Mouse (Mus musculus) heart, adult 18-20 months (tissue): ENCODE data around the gene Tspan14. TPM values are rescaled to one million over a fixed set of nuclear protein-coding genes. Genes with fewer than 3 reads are reported as not detected.

Source experiments
- DNase-seq, 2 experiments: peaks; one replicate each; pipeline ENCODE4 v3.0.0; 2021 to 2022; ENCODE audit warnings: mixed read lengths in 1 of 2
- total RNA-seq, 2 experiments: library from RNA; stranded (reverse); gene quantifications; 2 replicates each; pipeline ENCODE4 v1.2.3; 2021

The Tspan14 gene
- total RNA-seq, 2 experiments from 2014 or later = 13.8 to 18.2 TPM

DNA sequence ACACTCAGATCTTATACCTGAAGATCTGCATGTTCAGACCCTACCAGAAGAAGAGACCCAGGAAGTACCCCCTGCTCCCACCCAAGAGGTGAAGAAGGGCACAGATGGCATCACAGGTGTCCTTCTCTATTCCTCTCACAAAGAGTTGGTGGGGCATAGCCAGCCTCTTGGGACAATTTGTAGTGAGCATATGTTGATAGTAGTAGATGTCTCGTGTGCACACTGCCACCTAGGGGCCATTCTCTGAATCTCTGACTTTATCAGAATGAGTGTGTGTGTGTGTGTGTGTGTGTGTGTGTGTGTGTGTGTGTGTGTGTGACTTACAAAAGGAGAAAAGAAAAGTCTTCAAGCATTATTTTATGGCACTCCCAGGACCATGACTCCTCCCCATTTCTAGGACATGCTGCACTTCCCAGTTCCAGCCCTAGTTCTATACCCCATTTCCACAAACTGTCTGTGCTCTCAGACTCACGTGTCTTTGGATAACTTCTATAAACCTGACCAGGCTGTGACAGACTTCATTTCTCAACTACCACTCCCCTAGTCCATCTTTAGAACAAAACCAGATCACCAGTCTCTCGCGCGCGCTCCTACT, 8.6 kb upstream of the Tspan14 start:
- DNase-seq = peak; percentile 63 to 84

- no peak for DNase-seq
Observed at GRCm38 (mm10) chr14:40968051-40968450, 1.4 kb upstream of the Tspan14 start.

- no peak for DNase-seq
Observed at GRCm38 (mm10) chr14:40967598-40967900, 942 bp upstream of the Tspan14 start.

GRCm38 (mm10) chr14:40966862-40967597, 423 bp upstream of the Tspan14 start:
- DNase-seq = peak; percentile 98 to 99

DNA sequence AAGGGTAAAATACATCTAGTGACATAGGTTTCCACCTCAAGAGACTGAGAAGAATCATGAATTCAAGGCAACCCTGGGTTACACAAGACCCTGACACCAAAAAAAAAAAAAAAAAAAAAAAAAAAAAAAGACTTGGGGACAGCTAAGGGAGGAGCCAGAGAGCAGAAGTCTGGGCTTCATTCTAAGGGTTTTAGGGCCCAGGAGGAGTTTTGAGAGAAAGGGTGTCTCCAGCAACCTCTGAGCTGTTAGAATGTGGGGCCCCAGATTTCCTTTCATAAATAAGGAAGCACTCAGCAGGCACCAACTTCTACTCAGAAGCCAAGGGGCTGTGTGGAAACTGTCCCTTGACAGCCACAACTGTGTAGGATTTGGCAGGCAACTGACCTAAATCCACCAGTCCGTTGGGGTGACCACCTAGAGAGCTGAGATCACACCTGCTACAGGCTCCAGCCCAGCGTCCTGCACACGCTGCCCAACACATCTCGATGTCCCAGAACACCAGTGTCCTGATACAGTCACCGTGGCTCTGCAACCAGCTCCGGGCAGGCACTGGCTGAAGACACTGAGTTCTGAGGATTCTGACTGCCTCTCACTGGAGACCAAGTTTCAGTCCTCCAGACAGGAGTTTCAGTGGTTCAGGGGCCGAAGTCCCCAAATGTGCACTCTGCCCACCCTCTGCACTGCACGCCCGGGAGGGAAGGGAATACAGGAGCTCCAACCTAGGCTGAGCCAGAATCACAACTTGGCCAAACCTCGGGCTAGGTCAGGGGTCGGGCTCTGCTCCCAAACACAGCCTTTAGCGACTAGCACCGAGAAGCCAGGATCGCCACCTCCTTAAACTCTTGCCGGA, 875 bp downstream of the Tspan14 start:
- DNase-seq = peak; percentile 45 to 61

GRCm38 (mm10) chr14:40964881-40965280, 1.7 kb downstream of the Tspan14 start:
- DNase-seq = no peak

GRCm38 (mm10) chr14:40964214-40964610, 2.4 kb downstream of the Tspan14 start:
- DNase-seq = no peak

GRCm38 (mm10) chr14:40963501-40964213, 3.0 kb downstream of the Tspan14 start:
- DNase-seq = no peak

GRCm38 (mm10) chr14:40962365-40963290, 4.0 kb downstream of the Tspan14 start:
- DNase-seq = no peak

- DNase-seq = no peak
Observed at GRCm38 (mm10) chr14:40960237-40960636, 6.4 kb downstream of the Tspan14 start.

DNA sequence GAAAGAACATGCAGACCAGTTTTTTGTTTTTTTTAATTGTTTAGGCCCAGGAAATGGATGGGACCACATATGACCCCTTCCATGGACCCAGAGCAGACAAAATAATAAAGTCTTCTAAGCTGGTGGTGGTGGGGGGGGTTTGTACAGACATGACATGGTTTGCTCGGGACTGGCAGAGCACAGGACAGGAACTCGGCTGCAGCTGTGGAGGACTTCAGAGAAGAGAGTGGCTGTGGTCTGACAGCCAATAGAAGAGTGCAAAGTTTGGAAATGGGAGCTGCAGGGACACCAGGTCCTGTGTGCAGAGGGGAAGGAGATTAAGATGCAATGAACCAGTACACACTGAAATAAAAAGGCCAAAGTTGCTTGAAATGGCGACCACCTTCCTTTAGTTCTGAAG, 7.0 kb downstream of the Tspan14 start:
- DNase-seq = no peak

- DNase-seq = peak; percentile 47 to 80
Observed at GRCm38 (mm10) chr14:40958986-40959381, 7.6 kb downstream of the Tspan14 start.

GRCm38 (mm10) chr14:40958083-40958985, 8.3 kb downstream of the Tspan14 start:
- peak; percentile 59 to 80 for DNase-seq

GRCm38 (mm10) chr14:40957607-40958006, 9.0 kb downstream of the Tspan14 start:
- DNase-seq = no peak

GRCm38 (mm10) chr14:40956252-40957146, 10.1 kb downstream of the Tspan14 start:
- peak; percentile 54 to 65 for DNase-seq

GRCm38 (mm10) chr14:40955596-40956251, 10.9 kb downstream of the Tspan14 start:
- DNase-seq = peak in 1 of 2 experiments; percentile 34

GRCm38 (mm10) chr14:40955146-40955545, 11.5 kb downstream of the Tspan14 start:
- DNase-seq = peak in 1 of 2 experiments; percentile 50

DNA sequence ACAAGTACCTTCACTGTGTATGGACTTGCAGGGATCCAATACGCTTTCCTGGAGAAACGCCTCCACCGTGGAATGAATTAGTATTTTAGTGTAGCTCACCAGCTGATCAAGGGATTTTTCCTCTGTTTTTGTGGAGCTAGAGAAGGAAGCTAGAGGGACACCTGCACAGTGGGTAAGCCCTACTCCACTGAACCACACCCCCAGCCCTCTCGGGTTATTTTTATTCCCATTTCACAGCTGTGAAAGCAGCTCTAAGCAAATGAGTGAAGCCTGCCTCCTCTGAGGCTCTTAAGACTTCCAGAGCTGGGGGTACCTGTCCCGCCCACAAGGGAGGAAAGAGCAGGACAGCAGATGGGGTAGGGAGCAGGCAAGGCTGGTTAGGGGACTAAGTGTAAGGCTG, 13.2 kb downstream of the Tspan14 start:
- DNase-seq = peak in 1 of 2 experiments; percentile 1
